Mouse (Mus musculus) midbrain, embryonic 15.5 days (tissue): Measurements from ENCODE around the gene Cfap77. TPM values are rescaled to one million over a fixed set of nuclear protein-coding genes. Genes with fewer than 3 reads are reported as not detected.

Source experiments
- ATAC-seq: fragments of 200-750 bp; cut with Nextera tagmentation; replicated peaks from 2 replicates; pipeline ENCODE4 v1.8.0; 2017; ENCODE audit warnings: moderate TSS enrichment
- H3K27ac ChIP-seq: fragments of 300-500 bp; sonication (generic); 2 replicates; pipeline ENCODE4 v1.5.1; 2015; ENCODE audit warnings: mild to moderate bottlenecking, inconsistent platforms
- H3K27me3 ChIP-seq: fragments of 300-500 bp; sonication (generic); replicated peaks from 2 replicates; pipeline ENCODE4 v1.6.1; 2015; ENCODE audit warnings: inconsistent platforms
- H3K36me3 ChIP-seq: fragments of 300-500 bp; sonication (generic); replicated peaks from 2 replicates; pipeline ENCODE4 v1.6.1; 2015; ENCODE audit warnings: inconsistent platforms
- H3K4me1 ChIP-seq: fragments of 300-500 bp; sonication (generic); 2 replicates; pipeline ENCODE4 v1.6.1; 2015; ENCODE audit warnings: inconsistent platforms
- H3K4me2 ChIP-seq: fragments of 300-500 bp; sonication (generic); 2 replicates; pipeline ENCODE4 v1.6.1; 2015; ENCODE audit warnings: inconsistent platforms, mild to moderate bottlenecking, moderate library complexity
- H3K4me3 ChIP-seq: fragments of 300-500 bp; sonication (generic); 2 replicates; pipeline ENCODE4 v1.5.1; 2015; ENCODE audit warnings: mild to moderate bottlenecking, inconsistent platforms
- H3K9ac ChIP-seq: fragments of 300-500 bp; sonication (generic); 2 replicates; pipeline ENCODE4 v1.6.1; 2015; ENCODE audit warnings: mild to moderate bottlenecking, inconsistent platforms
- H3K9me3 ChIP-seq: fragments of 300-500 bp; sonication (generic); 2 replicates; pipeline ENCODE4 v1.6.1; 2016; ENCODE audit warnings: inconsistent platforms
- WGBS: fragments of 180-500 bp; shearing (Covaris S2); methylation state at CpG from one replicate; pipeline ENCODE4 v1.1.7; 2015; ENCODE audit warnings: mixed read lengths; 5-methylcytosine and 5-hydroxymethylcytosine counted together
- polyA plus RNA-seq: library from polyadenylated mRNA; unstranded; fragments of >200 nt; fragmentation: Nextera tagmentation; extraction: Ambion mirVana; gene quantifications from 2 replicates; pipeline ENCODE4 v1.2.1, GENCODE M21; 2015

Gene Cfap77
- polyA plus RNA-seq, 1 experiment from 2014 or later: 1.3 TPM

DNA sequence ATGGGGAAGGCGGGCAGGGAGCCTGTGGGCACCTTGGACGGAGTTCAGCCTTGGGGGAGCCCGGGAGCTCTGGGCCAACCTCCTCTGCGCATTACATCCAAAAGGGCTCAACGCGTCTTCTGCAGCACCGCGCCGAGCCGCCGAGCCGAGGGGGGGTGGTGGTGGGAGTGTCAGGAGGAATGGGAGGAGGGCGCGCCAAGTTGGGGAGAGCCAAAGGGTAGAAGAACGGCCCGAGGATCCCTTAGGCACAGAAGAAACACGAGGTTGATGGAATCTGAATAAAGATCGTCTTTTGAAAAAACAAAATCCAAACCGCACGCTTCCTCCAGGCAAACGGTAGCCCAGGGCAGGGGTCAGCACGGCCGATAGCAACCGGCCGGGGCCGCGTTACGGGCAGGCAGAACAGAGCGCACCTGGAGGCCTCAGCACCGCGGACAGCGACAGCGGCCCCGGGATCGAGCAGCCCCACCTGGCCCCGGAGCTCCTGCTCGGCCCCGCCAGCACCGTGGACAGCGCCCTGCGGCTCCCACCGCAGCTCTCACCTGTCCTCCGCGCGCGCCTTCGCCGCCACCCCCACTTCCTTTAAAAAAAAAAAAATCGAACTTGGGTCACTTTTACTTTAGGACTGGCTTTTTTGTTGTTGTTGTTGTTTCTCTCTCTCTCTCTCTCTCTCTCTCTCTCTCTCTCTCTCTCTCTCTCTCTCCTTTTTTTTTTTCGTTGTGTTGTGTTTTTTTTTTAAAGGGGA lies 138.9 kb downstream of the Cfap77 start:
- peaks cover 13% of the 10 kb centered on the region for H3K4me1 ChIP-seq
- H3K4me3 ChIP-seq: peak overlapping the region; percentile 39
- H3K4me2 ChIP-seq: peak overlapping the region; percentile 41
- 2% methylated on average over 50 of the region's 50 CpGs for WGBS
- H3K36me3 ChIP-seq: no peaks in the 10 kb centered on the region
- H3K9me3 ChIP-seq: no peaks in the 10 kb centered on the region
- peaks cover 54% of the 10 kb centered on the region for H3K27me3 ChIP-seq
- H3K9ac ChIP-seq: peak overlapping the region; percentile 38
- no peak; the same call in 1 of the 2 replicates for ATAC-seq
- peak overlapping the region; percentile 79 for H3K27ac ChIP-seq

DNA sequence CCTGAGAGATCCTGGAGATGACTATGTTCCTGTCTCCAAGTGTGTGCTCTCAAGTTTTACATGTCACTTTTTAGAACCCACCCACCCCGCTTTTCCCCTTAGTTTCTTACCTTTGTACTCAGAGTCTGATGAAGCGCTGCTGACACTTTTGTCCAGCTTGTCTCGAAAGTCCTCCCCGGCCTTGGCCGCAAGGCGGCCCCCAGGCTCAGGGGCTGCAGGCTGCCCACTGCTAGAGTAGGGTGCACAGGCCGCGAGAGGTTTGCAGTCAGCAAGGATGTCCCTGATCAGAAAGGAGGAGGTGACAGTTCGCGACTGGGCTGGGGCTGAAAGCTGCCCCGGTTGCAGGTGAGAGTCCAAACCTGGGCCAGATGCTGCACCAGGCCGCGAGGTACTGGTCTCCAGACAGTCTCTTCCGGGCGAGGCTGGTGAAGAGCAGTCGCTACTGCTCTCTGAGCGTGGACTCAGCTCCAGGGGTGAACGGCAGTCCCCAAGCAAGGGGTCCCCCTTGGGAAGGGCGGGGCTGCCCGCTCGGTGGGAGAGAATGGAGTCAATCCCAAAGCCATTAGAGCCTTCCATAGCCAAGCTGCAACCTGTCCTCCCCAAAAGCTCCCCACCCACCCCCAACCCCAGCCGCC lies 139.6 kb downstream of the Cfap77 start:
- peak overlapping the region; percentile 79 for H3K27ac ChIP-seq
- no peaks in the 10 kb centered on the region for H3K36me3 ChIP-seq
- peak; percentile 50; the same call in 1 of the 2 replicates for ATAC-seq
- H3K9me3 ChIP-seq: no peaks in the 10 kb centered on the region
- H3K27me3 ChIP-seq: peaks cover 56% of the 10 kb centered on the region
- H3K4me2 ChIP-seq: peak overlapping the region; percentile 41
- H3K4me1 ChIP-seq: peaks cover 17% of the 10 kb centered on the region
- peak overlapping the region; percentile 38 for H3K9ac ChIP-seq
- H3K4me3 ChIP-seq: peak overlapping the region; percentile 39
- WGBS: 3% methylated on average over 22 of the region's 22 CpGs

DNA sequence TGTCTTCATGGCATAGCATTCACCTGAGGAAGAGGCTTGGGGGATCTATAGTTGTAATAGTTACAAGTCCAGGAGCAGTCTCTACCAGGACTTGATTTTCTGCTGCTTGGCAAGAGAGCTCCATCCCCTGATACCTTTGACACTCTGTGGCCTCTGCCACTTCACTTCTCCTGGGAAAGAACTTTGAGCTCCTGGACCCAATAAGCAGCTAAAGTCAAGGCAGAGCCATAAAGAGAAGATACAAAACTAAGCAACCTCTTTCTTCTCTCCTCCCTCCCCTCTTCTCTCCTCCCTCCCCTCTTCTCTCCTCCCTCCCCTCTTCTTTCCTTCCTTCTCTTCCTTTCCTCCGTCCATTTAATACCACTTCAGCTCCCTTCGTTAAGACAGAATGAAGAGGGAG lies 140.7 kb downstream of the Cfap77 start:
- no peak for ATAC-seq
- Histone ChIP-seq H3K27ac (peak overlapping the region; percentile 79), H3K4me3 (peak overlapping the region; percentile 39), H3K9ac (no peak overlapping the region), H3K36me3 (no peaks in the 10 kb centered on the region), H3K4me1 (peaks cover 22% of the 10 kb centered on the region), H3K27me3 (peaks cover 58% of the 10 kb centered on the region), H3K9me3 (no peaks in the 10 kb centered on the region), H3K4me2 (peak overlapping the region; percentile 41)
- WGBS: 3% methylated on average over 2 of the region's 2 CpGs

DNA sequence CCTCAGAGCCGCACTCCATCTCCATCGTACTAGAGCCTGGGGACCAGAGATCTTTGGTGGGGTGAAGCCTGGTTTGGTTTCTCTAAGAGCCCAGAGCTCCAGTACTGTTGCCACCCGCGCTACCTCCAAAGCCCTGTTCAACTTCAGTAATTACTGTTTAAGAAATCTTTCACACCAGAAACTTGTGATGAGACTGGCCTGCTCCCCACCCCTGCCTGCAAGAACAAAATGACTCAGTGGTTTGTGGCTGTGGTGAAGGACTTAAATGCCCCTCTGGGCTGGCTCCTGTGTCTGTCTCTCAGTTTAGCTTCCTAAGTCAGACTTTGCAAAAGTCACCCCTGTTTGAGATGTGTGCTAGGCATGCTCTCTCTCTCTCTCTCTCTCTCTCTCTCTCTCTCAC lies 141.9 kb downstream of the Cfap77 start:
- H3K9ac ChIP-seq: 0 out of 2 replicates have a peak overlapping the region, but pooled peaks have one; percentile 25
- H3K9me3 ChIP-seq: no peaks in the 10 kb centered on the region
- WGBS: 6% methylated on average over 4 of the region's 4 CpGs
- peaks cover 60% of the 10 kb centered on the region for H3K27me3 ChIP-seq
- H3K4me1 ChIP-seq: peaks cover 32% of the 10 kb centered on the region
- H3K4me2 ChIP-seq: peak overlapping the region; percentile 41
- ATAC-seq: no peak
- H3K4me3 ChIP-seq: peak overlapping the region; percentile 39
- H3K27ac ChIP-seq: peak overlapping the region; percentile 79
- no peaks in the 10 kb centered on the region for H3K36me3 ChIP-seq

DNA sequence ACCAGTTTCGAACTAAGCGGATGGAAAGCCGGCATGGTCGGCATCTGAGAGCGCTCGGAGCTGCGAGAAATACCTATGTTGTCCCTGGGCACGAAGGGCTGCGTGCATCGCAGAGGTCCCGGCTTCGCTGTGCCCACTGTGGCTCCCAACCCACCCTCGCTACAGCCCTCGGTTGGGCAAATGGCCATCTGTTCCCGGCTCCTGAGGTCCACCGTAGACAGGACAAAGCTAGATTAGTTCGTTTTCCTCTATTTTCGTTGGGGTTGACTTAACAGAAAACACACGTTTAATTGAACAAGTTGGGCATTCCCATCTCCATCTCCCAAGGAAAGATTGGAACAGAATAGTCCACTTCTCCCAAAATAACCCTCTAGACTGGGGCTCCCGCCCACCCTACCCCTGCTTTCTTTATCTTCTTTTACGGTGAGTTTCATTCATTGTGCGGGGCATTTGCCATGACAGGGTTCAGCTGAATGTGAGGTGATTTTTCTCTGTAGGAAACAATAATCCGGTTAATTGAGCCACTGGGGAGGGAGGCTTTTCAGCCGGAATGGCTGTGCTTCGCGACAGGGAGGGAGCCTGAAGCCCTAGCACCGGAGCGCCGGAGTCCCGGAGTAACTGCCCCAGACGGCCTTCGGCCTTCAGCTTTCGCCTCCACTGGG lies 142.7 kb downstream of the Cfap77 start:
- Histone ChIP-seq H3K4me2 (peak overlapping the region; percentile 41), H3K27me3 (peaks cover 62% of the 10 kb centered on the region), H3K9ac (peak overlapping the region; percentile 25; the same call in 1 of the 2 replicates), H3K36me3 (no peaks in the 10 kb centered on the region), H3K9me3 (no peaks in the 10 kb centered on the region), H3K27ac (peak overlapping the region; percentile 79), H3K4me1 (peaks cover 34% of the 10 kb centered on the region), H3K4me3 (peak overlapping the region; percentile 39)
- no peak for ATAC-seq
- WGBS: 2% methylated on average over 33 of the region's 33 CpGs

DNA sequence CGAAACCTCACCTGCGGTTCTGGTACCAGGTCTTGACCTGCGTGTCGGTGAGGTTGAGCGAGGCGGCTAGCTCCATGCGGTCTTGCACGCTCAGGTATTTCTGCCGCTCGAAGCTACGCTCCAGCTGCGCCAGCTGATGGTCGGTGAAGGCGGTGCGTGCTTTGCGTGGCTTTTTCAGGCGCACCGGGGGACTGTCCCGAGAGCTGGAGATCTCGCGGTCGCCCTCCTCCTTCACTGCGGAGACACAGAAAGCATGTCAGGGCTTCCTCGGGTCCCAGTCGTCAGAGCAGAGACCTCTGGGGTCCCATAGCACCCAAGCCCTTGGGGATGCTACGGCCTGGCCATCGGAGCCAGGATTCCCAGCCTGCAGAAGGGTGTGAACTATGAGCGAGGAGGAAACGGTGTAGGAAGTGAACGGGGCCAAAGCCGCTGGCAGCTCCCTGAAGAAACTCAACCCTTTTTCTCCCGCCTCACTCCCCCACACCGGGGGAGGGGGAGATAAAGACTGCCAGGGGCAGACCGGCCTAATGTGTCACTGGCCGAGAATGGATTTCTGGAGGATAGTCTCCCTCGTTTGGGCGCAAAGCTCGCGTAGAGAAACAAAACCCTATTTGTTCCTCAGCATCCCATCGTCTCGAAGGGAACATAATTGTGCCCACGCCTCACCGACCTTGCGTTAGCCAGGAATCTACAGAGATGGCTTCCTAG lies 143.4 kb downstream of the Cfap77 start:
- no peaks in the 10 kb centered on the region for H3K36me3 ChIP-seq
- H3K9me3 ChIP-seq: no peaks in the 10 kb centered on the region
- H3K4me1 ChIP-seq: peaks cover 40% of the 10 kb centered on the region
- H3K4me3 ChIP-seq: peak overlapping the region; percentile 39
- WGBS: under 1% methylated on average over 44 of the region's 44 CpGs
- H3K4me2 ChIP-seq: peak overlapping the region; percentile 41
- peaks cover 64% of the 10 kb centered on the region for H3K27me3 ChIP-seq
- ATAC-seq: no peak
- peak overlapping the region; percentile 26 for H3K9ac ChIP-seq
- H3K27ac ChIP-seq: peak overlapping the region; percentile 79

DNA sequence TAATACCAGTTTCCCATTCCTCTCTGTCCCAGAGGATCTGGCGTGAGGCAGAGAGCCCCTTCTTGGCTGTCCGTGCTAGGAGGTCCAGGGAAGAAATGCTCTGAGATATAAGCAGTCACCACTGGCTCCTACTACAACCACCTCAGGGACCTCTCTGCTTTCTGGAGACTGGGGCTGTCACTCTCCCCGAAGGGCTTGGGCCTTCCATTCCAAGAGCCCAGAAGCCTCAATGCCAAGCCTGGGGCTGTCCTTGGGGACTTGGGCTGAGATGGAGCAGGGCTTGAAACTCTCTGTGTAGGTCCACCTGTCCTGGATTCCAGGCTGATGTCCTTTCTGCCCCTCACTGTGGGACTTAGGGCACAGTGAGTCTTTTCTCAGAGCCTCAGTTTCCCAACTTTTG lies 144.0 kb downstream of the Cfap77 start:
- no peaks in the 10 kb centered on the region for H3K9me3 ChIP-seq
- H3K27me3 ChIP-seq: peaks cover 69% of the 10 kb centered on the region
- peak overlapping the region; percentile 41 for H3K4me2 ChIP-seq
- peaks cover 40% of the 10 kb centered on the region for H3K4me1 ChIP-seq
- peak overlapping the region; percentile 79 for H3K27ac ChIP-seq
- peak overlapping the region; percentile 26 for H3K9ac ChIP-seq
- peak overlapping the region; percentile 39 for H3K4me3 ChIP-seq
- ATAC-seq: no peak
- WGBS: 11% methylated on average over 3 of the region's 3 CpGs
- no peaks in the 10 kb centered on the region for H3K36me3 ChIP-seq

DNA sequence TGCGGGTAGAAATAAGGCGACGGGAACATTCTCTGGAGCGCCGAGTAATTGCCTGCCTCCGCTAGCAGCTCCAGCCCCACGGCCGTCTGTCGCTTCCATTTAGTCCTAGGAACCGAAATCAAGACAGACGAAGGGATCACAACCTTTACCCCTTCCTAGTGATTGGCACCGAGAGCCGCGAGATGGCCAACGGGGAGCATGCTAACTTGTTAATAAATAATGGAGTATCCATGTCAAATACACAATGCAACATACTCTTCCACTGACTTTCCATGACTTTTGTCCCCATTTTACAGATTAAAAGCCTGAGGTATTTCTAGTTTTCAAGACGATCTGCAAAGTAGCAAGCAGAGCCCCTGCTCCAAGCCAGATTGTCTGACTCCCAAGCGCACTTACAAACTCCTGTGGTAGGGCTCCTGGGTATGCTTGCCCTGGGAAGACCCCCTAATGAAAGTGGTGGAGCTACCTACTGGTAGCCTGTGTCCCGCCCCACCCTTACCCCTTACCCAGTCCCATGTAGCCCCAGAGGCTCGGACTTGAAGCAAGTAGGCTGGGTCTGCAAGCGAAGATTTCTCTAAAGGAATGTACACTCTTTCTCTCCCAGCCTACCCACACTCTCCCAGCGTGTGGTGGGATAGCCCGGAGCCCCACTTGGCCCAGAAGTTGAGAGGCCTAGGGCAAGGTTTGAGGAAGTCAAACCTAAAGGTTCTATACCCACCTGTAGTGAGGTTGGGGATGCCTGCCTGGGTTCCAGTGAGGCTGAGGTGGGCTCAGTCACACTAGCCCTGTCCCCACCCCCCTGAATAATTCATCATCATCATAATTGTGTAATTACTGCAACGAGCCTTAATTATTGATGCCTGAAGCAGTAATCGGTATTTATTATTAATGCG lies 144.8 kb downstream of the Cfap77 start:
- ATAC-seq: no peak
- Histone ChIP-seq H3K4me1 (peaks cover 40% of the 10 kb centered on the region), H3K27ac (peak overlapping the region; percentile 72), H3K4me2 (peak overlapping the region; percentile 41), H3K9me3 (no peaks in the 10 kb centered on the region), H3K9ac (peak overlapping the region; percentile 12; the same call in 1 of the 2 replicates), H3K4me3 (peak overlapping the region; percentile 23), H3K36me3 (no peaks in the 10 kb centered on the region), H3K27me3 (peaks cover 71% of the 10 kb centered on the region)
- WGBS: 6% methylated on average over 25 of the region's 25 CpGs

DNA sequence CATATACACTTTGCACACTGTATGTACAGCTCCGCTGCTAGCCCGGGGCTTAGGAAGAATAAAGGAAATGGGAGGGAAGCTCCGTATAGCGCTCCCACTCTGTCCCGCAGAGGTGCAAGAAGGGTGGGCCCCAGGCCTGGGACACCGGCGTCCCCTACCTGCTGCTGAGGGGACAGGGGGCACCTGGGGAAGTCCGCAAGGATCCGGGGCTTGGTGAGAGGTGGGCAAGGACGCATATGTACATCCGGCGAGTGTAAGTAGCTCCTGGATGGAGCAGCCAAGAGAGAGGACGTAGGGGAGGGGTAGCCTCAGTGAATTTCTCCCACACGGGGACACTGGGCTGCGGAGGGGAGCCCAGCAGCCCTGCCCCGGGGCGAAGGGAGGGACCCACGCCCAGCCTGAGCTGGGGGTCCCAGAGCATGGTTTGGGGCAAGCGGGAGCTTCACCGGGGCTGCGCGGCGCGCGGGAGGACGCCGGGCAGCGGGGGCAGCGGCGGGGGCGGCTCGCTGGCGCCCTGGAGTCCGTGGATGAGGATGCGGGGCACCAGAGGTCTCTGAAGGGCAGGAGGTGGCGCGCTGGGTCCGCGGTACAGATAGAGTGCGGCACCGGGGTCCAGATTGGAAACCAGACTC lies 145.6 kb downstream of the Cfap77 start:
- Histone ChIP-seq H3K27me3 (peaks cover 70% of the 10 kb centered on the region), H3K9ac (peak overlapping the region; percentile 10; the same call in 1 of the 2 replicates), H3K36me3 (no peaks in the 10 kb centered on the region), H3K9me3 (no peaks in the 10 kb centered on the region), H3K4me3 (peak overlapping the region; percentile 23), H3K4me1 (peaks cover 40% of the 10 kb centered on the region), H3K27ac (peak overlapping the region; percentile 72), H3K4me2 (peak overlapping the region; percentile 41)
- 0 out of 2 replicates have a peak, but pooled peaks have one; percentile 16 for ATAC-seq
- WGBS: under 1% methylated on average over 40 of the region's 41 CpGs

DNA sequence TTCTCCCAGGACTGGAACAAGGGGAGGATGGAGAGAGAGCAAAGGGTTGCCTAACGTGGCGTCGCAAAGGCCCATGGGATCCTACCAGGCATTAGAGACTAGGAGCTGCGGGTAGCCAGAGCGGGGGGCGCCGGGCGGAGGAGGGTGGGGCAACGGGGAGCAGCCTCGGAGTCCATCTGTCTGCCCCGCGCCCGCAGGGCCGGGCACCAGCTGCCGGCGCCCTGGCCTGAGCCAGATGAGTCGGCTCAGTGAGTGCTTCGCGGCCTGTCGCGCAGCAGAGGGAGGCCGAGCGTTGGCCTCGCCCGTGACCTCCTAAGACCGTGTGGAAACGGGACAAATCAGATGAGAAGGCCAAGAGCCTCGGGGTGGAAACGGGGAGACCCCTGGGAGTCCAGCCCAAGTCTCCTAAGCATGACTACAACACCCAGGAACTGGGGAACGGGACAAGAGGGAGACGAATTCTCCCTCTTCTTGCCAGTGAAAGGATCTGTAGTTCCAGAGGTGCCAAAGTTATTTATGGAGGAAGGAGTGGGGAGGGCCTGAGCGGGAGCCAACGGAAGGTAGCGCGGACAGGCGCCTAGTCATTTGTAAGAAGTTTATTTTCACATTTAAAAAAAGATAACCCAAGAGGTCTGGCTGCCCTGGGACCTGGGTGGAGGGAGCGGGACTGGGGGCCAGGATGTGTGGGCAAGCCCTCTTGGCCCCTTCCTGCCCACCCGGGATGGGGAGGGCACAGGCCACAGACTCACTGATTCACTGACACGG lies 146.3 kb downstream of the Cfap77 start:
- peak overlapping the region; percentile 23 for H3K4me3 ChIP-seq
- 0 out of 2 replicates have a peak overlapping the region, but pooled peaks have one; percentile 16 for H3K9ac ChIP-seq
- H3K27ac ChIP-seq: peak overlapping the region; percentile 72
- peak; percentile 49 for ATAC-seq
- WGBS: 1% methylated on average over 39 of the region's 39 CpGs
- H3K4me1 ChIP-seq: peaks cover 43% of the 10 kb centered on the region
- H3K9me3 ChIP-seq: no peaks in the 10 kb centered on the region
- H3K4me2 ChIP-seq: peak overlapping the region; percentile 41
- H3K36me3 ChIP-seq: no peaks in the 10 kb centered on the region
- peaks cover 70% of the 10 kb centered on the region for H3K27me3 ChIP-seq
